Mouse (Mus musculus): ENCODE results near the gene Eif6.

Eif6 gene

DNA sequence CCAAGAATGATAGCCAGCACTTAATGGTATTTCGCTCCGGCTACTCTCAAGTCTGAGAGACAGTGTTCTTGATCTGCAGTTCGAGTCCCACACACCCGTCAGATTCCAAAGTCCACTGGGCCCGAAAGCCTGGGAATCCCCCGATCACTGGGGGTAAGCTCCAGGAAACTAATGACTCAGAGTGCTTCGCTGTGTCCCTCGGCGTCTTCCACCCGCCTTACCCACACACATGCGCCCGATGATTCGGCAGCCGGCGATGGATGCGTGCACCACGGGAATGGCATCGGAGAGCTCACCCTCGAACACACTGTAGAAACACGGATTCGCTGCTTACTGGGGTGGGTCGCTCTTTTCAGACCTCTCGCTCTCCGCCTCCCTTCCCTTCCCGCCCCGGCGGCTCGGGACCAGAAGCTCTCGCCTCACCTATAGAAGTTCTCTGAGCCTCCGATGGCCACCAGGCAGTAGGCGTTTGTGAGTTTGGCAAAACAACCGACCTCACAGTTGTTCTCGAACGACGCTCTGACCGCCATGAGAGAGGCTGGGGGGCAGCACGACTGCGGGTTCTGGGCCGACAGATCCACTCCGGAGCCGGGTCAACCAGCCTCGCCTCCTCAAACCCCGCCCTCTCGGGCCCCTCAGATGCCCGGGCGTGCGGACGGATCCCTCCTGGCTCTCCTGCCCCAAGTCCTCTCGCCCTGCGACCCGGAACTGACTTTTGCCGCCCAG, 658 bp downstream of the Eif6 start:
- DNase-seq (ENCODE audit: low read depth, low spot score) = peak; percentile 55

GRCm38 (mm10) chr2:155823722-155824121, 3.0 kb downstream of the Eif6 start:
- no peak for DNase-seq (ENCODE audit: low read depth, low spot score)

DNA sequence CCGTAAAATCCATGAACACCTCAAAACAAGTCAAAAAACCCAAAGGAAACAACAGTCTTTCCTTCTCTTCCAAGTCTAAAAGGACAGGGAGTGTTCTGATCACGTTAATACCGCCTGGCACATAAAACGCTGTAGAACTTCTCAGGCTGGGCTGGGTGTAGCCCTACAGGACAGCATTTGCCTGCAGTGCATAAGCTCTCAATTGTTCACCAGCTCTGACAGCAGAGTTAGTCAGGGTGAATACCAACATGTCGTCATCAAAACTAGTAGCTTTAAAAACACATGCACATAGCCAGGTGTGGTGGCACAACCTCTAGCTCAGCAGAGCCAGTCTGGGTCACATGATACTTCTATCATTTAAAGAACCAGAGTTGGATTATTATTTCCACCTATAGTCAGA, 5.9 kb downstream of the Eif6 start:
- no peak for DNase-seq (ENCODE audit: low read depth, low spot score)

- no peak for DNase-seq (ENCODE audit: low read depth, low spot score)
These were observed 7.1 kb downstream of the Eif6 start for GRCm38 (mm10) chr2:155819449-155820251.

- no peak for DNase-seq (ENCODE audit: low read depth, low spot score)
These were observed 7.5 kb downstream of the Eif6 start, which contains the start of gene BC029722 for GRCm38 (mm10) chr2:155819392-155819448. TSS of gene BC029722 (minus strand) at chr2:155819426.

DNA sequence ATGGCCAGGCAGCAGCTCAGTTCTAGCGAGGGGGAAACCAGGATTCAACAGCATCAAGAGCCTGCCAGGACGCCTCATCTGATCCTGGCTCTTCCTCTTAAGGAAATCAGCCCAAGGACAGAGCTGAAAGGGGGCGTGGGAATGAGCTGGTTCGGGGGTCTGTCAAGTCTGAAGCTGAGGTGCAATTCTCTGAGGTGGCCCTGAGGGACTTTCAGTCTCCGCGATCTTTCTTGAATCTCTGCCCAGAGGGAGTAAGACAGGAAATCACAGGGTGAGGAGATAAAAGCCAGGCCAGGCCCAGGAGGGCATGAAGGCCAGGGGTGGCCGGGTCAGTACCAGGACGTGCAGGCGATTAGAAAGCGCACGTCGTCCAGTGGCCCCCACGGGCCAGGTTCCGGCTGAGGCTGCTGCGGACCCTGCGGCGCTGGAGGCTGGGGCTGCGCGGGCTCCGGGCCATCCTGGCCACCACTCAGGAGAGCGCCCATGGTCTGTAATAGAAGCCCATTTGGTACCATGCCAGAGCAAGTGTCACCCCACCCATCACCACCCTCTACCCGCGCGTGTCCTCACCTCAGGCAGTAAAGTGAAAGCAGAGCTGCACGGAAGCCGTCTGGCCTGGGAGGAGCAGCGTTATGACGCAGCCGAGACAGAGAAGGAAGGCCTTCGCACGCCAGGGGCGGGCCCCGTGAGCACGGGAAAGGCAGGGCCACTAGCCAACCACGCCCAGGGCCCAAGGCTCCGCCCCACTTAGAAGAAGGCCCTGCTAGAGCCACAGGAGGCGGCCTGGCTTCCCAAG, 7.9 kb downstream of the Eif6 start:
- DNase-seq (ENCODE audit: low read depth, low spot score) = peak; percentile 93

DNA sequence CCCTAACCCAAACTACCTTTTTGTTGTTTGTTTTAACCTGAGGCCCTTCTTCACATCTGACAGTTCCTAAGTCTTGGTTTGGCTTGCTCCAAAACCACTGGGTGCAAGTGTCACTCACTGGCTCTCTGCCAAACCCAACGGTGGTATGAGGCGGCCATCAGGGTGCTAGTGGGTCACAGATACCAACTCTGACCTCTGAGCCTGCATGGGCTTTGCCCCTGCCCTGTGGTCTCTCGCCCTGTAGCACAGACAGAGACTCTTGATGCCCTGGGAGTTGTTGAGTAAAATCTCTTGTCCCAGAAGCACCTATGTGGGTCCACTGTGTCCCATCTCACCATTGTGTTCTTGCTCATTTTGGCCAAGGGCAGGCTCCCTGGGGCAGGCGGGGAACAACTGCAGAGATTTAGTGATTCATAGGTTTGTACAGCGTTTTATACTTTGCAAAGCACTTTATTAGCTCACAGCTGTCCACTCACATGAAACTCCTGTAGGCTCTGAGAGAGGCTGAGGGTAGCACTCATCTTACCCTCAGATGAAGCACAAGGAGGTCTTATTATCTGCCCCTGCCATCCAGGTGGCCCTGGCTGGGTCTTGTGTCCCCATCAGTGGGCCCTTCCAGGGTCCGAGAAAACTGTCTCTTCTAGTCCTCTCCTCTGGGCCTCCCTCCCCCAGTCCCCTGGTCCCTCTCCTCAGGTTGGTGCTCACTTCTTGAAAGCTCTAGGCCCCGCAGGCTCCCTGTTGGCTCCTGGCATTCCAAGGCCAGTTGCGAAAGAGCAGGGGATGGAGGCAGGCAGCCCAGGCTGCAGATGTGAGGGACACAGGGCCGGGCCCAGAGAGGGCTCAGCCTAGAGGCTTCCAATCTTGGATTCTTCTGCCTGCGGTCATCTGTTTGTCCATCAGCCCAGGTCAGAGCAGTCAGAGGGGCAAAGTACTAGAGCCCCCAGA, 9.2 kb downstream of the Eif6 start:
- no peak for DNase-seq (ENCODE audit: low read depth, low spot score)

- DNase-seq (ENCODE audit: low read depth, low spot score) = no peak
These were observed 10.5 kb downstream of the Eif6 start for GRCm38 (mm10) chr2:155816179-155816578.

DNA sequence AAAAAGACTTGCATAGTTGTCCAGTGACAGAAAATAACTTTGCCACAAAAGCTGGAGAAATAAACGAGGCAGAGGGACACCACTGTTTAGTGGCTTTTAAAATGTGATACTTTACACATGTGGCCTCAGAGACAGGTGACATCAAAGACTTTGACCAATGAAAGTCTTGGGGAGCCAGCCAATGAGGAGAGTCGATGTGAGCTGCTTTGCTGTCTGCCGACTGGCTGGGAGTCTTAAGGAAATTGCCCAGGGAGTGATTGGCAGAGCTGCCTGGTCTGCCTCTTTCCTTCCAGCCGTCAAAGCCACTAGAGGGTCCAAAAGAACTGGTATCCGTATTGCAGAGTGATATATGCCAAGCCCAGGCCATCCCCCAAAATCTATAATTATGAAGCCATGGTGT, 11.9 kb downstream of the Eif6 start:
- DNase-seq (ENCODE audit: low read depth, low spot score) = peak; percentile 48

GRCm38 (mm10) chr2:155812637-155813036, 14.1 kb downstream of the Eif6 start:
- no peak for DNase-seq (ENCODE audit: low read depth, low spot score)

- DNase-seq (ENCODE audit: low read depth, low spot score) = peak; percentile 70
These were observed 14.8 kb downstream of the Eif6 start for GRCm38 (mm10) chr2:155811821-155812396.

GRCm38 (mm10) chr2:155809620-155810019, 17.1 kb downstream of the Eif6 start:
- no peak for DNase-seq (ENCODE audit: low read depth, low spot score)

GRCm38 (mm10) chr2:155807408-155807807, 19.3 kb downstream of the Eif6 start:
- DNase-seq (ENCODE audit: low read depth, low spot score) = no peak

DNA sequence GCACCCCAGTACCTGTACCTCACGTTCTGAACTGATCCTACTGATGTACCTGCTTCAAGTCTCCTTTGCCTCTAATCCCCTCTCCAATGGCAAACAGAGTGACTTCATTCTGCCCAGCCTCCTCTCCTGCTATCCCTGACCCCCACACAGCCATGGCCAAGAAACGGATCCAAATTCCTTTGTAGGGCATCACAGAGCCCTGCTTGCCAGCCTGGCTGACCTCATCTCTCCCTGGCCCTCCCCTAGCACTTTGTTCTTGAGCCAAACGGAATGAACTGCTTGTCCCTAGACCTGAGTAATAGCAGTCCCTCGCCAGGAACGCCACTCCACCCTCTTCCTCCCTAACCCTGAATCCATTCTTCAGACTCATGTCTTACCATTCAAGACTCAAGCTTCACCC, 20.2 kb downstream of the Eif6 start:
- DNase-seq (ENCODE audit: low read depth, low spot score) = no peak

DNA sequence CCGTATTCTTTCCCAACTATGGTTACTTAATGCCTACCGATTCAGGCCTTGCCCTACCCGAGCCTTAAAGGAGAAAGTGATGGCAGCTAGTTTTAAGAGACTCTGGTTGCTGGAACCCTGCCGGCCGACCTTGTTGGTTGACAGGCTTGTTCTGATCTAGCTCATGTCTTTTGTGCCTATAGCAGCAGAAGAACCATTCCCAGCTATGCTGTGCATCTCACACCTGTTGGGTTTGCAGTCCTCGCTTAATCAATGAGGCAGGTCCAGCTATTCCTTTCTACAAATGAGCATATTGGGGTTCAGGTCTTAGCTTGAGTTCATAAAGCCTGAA, 20.8 kb downstream of the Eif6 start:
- no peak for DNase-seq (ENCODE audit: low read depth, low spot score)

DNA sequence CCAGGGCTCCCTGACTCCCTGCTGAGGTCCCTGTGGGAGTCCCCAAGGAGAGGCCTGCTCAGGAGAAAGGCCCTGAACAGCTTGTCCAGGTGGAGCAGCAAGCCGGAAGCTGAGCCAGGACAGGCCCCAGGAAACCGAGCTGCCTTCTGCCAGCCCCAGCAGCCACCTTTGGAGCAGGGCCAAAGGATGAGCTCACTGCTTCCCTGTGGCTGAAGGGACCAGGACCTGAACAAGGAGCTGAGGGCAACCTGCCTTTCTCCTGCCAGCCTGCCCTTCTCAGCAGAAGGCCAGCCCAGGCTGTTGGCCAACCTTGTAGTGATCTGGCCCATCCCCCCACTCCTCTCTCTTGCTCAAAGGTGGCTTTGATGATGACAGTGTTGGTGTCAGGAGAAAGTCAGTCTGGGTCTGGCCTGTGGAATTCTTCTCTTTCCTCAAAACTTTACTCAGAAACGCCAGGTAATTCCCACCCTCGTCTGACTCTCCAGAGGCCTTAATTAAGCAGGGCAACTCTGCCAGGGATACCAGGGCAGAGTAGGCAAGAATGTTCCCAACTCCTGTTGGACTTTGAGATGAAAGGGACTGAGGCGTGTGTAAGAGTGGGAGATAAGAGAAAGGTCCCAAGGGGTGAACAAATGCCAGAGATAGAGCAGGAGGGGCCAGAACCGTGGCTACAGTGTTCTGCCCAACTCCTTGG, 21.3 kb downstream of the Eif6 start:
- no peak for DNase-seq (ENCODE audit: low read depth, low spot score)

DNA sequence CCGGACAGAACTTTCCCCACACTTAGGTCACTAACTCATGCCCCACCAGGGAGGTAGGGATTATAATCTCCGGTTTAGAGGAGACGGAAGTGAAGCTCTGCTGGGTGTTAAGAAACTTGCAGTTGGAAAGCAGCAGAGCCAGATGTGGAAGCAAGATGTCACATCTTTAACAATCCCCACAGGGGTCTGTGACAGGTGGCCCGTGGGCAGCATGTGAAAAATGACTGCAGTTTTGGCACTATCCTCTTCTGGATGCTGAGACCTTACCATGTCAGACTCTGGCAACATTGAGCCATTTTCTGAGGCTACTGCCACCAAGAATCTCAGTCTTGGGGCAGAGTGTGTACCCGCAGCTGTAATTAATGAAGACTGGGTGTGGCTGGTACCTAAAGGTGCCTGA, 22.7 kb downstream of the Eif6 start:
- no peak for DNase-seq (ENCODE audit: low read depth, low spot score)

GRCm38 (mm10) chr2:155802761-155803160, 24.0 kb downstream of the Eif6 start:
- DNase-seq (ENCODE audit: low read depth, low spot score) = peak; percentile 54

- DNase-seq (ENCODE audit: low read depth, low spot score) = no peak
These were observed 28.1 kb downstream of the Eif6 start for GRCm38 (mm10) chr2:155798613-155799012.

- no peak for DNase-seq (ENCODE audit: low read depth, low spot score)
These were observed 31.9 kb downstream of the Eif6 start for GRCm38 (mm10) chr2:155794674-155795445.

Measured in A20 (cell line).